Mouse (Mus musculus) urinary bladder, postnatal 14 days (tissue): ENCODE measurements around the gene Ndufs2.

ENCODE experiments used
- DNase-seq: peaks from one replicate; pipeline ENCODE4 v3.0.0; 2021; ENCODE audit warnings: low spot score

Gene Ndufs2

DNA sequence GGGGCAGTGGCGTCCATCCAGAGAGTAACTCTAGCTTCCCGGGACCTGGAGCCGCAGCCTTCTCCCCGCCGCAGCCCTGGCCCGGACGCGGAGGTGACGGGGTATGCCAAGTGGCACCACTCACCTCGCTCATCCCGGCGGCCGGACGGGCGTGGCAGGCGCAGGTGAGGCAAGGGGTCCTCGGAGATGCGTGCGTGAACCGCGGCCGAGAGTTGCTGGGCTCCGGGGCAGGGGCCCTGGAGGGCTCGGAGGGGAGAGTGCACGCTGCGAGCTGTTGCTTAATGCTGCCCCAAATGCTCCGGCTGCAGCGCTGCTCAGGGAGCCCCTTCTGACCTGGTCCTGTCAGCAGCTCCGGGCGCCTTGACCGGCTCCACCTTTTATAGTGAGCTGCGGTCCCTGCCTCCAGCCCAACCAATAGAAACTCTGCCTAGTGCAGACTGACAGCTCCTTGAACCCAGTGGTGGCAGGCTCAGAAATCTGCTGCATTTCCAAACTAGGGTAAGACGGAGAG lies 55.2 kb downstream of the Ndufs2 start, which contains the start of gene Pcp4l1:
Gene Pcp4l1, minus strand, starts transcription at position 382 of the 511 bp plus-strand sequence.
- peak; percentile 43 for DNase-seq

DNA sequence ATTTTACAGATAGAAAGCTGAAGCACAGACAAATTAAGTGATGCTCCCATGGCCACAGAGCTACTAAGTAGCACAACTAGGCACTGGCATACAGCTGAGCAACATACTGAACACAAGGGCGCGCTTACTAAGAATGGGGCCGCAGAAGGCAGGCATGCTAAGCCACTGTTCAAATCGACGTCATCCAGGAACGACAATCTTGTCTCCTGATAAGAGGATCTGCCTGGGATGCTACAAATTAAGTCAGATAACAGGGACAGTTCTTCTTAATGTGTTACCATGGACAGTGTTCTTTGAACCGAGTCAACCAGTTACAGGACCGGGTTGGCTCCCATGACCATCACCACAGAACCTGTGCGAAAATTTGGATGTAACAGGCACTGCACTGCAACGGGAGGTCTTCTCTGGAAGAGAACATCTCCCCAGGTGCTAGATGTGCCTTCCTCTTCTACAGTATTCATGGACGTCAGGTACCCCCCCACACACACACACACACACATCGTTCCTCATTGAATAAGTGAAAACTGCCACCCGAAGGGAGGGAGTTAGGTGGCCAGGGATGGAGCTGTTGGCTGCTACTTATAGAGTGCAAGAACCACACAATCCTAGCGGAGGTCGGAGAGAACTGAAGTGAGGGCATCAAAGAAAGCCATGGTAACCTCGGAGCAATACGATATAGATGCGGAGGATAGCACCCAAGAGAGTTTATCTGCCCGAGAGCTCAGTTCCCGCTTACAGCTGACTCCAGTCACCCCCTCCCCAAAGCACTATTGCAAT lies 56.0 kb downstream of the Ndufs2 start:
- no peak for DNase-seq

DNA sequence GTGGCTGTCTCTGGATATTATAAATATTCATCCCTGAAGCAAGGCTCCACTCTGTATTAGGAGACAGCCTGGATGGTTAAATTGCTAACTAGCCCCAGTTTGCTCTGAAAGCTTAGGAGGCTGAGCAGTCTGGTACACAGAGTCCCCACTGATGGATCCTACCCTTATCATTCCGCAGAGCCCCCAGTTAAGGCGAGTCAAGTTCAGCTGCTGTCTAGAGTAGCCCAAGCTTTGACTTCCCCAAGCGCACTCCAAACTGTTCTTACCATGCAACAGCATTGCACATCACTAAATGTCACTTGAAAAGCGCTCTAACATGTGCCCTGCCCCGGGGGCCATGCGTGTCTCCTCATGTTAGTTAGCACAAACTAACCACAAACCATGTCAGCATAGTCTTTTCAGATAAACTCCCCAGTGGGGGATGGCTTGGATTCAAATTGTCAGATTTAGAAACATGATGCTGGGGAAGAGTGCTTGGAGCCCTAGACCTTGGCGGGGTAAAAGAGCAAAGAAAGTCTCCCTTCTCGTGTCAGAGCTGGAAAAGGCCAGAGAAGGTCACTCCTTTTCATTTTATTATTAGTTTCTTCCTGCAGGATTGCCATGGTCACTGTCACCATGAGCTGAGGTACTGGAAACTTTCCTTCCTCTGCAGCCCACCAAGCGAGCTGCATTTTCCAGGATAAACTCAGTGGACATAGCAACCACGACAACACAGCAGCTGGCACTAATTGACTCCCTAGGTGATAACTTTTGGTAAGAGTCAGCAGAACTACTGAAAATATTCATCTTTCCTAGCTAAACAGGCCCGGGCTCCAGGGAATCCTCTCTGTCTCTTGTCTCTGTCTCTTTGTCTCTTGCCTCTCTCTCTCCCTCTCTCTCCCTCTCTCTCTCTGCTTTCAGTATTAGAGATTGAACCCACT lies 57.0 kb downstream of the Ndufs2 start:
- DNase-seq: no peak

DNA sequence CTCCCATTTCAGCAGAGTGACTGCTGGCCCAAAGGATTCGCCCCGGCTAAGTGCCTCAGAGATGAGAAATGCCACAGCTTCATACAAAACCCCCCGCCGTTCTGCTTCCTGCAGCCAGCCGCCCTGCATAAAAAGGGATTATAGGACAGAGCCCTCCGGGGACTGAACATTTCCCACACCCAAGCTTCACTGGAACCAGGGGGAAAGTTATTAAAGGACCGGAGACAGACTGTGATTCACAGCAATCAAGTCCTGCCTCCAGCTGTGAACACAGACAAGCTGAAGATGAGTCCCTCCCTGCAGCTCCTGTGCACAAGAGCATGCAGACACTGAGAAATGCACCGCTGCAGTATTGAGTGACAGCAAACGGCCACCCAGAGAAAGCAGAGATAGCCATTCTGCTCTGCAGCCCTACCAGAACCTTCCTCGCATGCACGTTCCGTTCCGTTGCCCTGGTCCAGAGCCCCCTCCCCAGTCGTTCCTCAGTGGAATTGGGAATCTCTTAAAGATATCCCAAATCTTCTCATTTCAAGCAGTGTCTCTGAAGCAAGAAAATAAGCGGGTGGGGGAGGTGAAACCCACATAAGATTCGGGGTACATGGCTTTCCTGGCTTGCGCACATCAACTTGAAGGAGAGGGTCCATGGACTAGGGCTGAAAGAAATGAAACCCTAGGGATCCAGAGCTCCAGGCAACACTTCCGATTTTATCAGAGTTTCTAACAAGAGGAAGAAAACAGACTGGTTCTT lies 57.9 kb downstream of the Ndufs2 start:
- DNase-seq: no peak

DNA sequence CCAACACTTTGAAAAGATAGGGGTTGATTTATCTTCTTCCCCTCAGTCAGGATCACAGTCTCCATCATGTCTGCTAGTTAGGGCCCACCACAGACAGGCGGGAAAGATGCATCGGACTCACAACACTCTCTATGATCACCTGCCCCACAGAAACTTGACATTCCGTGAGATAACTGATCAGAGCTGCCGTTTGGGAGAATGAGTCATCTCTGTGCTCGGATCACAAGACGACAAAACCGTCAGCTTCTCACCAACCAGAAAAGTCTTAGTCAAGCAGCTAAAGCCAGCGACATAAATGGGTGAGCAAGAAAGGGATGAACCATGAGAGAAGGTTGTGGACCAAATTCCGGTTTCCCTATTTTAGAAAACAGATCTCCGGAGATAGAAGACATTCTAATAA lies 58.9 kb downstream of the Ndufs2 start:
- no peak for DNase-seq

DNA sequence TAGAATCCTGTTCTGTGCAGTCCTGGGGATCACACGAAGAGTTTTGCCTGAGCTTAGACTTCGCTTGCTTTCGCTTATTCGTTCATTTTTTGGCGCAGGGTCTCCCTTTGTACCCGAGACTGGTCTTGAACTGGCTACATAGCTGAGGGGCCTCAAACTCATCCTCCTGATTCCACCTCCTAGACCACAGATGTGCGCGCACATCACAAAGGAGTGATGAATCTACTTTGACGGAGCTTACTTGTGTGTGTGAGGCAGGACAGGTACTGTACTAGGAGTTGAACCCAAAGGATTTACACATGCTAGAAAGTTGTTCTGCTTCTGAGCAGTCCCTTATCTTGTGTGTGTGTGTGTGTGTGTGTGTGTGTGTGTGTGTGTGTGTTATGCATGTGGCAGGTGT lies 60.4 kb downstream of the Ndufs2 start:
- no peak for DNase-seq

DNA sequence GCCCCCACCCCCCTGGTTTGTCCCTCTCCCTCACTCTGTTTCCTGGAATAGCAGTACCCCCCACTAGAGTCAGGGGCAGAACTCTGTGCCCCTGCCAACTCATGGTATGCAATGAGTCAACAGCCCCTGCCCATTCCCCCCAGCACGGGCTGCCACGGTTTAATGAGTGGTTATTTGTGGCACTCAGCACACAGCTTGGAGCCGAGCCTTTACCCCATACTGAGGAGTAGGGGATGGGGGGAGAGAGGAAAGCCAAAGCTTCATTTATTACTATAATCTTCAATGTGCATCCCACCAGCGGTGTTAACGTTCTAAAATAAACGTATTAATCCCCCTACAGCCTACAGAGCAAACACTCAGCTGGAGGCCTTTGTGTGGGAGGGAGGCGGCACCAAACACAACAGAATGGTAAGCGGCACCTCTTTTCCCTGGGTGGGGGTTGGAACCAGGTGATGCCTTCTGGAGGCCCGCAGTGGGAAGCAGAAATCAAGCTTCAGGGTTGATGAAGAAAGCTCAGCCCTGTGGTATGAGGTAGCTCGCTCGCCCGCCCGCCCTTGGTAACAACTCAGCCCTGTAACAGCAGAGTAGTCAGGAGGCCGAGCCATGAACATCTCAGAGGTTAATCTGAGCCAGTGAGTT lies 61.6 kb downstream of the Ndufs2 start:
- no peak for DNase-seq

DNA sequence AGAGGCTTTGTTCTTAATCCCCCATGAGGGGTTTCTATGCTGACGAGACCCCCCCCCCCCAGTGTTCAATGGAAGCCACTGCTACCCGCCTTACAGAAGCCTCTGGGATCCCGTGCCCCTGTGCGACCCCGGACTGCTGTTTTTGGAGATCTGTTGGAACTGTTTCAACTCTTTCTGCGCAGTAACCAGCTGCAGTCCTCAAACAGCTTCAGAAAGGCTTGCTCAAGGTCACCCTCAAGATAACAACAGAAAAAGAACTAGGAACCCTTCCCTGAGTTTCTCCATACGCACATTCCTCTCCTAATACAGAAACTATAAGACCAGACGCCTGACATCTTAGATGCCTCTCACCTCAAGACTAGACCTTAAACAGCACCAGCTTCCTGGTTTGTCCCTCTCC lies 62.1 kb downstream of the Ndufs2 start:
- DNase-seq: no peak

DNA sequence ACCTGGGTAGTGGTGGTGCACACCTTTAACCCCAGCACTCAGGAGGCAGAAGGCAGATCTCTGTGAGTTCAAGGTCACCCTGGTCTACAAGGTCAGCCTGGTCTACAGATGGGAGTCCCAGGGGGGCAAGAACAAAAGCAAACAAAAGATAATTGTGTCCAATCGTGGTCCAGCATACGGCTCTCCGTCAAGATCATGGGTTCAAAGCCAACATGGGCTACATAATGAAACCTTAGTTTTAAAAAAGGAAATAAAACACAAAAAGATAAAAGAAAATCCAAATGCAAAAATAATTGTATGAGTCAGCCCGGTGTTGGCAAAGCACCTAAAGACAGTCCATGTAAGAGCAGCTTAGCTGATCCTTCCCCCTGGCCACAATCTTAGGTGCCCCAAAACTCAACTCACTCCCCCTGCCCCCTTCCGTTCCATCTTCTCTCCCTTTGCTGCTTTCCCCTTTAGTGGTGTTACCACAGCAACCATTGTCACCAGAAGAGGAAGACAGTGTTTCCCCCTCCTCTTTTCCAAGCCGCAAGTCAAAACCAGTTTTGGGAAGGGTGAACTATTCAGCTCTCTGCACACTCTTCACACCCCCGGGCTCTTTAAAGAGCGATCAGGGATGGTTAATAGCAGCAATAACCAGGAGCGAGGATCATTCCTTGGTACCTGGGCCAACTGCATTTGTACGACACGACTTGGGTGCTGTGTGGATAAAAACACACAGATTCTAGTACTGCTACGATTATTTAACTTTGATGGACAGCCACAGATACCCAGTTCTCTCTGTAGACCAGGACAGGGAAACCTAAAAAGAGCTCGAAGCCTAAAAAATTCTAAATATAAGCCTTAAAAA lies 63.1 kb downstream of the Ndufs2 start:
- no peak for DNase-seq

DNA sequence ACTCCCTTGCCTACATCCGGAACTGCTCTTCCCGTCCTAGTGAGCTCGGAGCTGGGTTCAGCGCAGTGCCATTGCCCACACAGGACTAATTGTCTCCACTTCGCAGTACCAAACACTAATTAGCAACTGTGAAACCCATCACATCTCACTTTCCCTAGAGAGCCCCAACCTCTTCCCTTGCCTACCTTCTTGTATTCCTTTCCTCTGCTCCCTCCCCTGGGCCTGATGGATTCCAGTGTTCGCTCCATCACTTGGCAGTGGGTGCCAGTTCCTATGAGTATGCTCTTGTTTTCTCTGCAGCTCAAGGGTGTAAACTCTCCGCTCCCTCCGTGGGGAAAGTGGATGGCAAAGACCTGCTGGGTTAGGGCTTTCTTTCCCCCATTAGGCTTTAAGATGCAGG lies 65.5 kb downstream of the Ndufs2 start:
- DNase-seq: no peak
